Mouse (Mus musculus): ENCODE results near the gene Olfr554.
"Not testable (repeated sequence)": the region's sequence is repeated elsewhere in the genome, so short reads cannot be mapped to it uniquely, and the experiment has no call there.

Olfr554 gene

DNA sequence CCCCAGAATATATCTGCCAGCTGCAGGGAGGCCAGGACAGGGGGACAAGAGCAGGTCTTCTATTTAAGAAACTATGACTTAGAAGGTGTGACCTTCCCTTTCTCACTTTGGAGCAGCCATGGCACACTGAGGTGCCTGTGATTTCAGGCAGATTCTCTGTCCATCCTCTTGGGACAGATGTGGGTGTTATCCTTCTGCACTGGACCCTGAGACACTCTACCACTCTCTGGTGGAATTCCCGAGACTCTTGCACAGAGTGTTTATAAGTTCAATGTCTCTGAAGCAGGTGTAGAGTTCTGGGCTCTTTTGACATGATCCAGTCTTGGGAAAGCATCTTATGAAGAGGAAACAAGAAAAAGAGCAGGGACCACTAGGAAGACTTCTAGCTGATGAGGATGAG lies at the start of gene Olfr554:
Olfr554 (plus strand) TSS at position 301 of the 400 bp plus-strand sequence.
- DNase-seq (ENCODE audit: low read depth, low spot score) = no peak

DNA sequence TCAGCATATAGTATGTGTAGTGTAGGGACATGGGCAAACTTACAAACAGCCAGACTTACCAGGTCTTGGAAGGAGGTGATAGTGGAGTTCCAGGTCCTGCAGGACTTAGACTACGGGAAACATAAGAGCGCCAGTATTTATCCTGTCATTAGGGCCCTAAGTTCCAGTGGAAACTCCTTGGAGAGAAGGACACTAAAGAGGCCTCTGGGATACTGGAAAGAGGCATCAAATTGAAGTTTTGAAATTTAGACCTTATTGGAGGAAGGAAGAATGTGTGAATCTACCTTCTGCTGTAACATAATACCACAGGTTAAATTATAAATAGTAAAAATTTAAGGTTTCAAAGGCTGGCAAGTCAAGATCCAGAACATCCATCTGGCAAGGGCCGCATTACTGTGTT lies 46.4 kb upstream of the Olfr554 start, which contains the start of gene Olfr551:
Olfr551 (minus strand) TSS at position 101 of the 400 bp plus-strand sequence.
- no peak for DNase-seq (ENCODE audit: low read depth, low spot score)

DNA sequence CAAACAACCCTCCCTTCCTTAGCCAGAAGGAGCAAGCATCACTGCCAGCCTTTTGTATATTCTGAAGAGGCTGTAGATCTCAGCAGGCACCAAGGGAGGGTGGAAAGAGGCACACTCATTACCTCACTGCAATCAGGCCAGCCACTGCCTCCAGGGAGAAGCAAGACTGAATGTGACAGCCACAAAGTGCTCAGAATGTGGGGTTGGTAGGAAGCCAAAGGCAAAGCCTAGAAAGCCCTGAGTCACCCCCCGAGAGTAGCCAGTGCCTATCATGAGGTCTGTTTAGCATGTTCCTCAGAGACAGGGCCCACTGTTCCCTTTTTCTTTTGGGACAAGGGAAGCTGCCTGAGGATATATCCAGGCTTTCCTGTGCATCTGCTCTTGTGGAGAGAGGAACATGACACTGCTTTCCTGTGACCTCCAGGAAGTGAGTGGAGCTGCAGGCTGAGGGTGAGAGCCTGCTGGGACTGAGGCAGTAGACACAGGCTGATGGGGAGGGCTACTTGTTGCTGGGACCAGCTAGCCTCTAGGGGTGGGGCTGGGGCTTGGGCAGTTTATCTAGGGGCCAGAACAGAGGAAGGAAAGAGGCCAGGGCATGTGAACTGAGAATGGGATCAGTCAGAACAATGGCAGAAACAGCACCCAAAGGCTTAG lies 40.7 kb upstream of the Olfr554 start, which contains the start of gene Olfr552:
Olfr552 (plus strand) TSS at position 393 of the 654 bp plus-strand sequence.
- DNase-seq (ENCODE audit: low read depth, low spot score) = no peak

DNA sequence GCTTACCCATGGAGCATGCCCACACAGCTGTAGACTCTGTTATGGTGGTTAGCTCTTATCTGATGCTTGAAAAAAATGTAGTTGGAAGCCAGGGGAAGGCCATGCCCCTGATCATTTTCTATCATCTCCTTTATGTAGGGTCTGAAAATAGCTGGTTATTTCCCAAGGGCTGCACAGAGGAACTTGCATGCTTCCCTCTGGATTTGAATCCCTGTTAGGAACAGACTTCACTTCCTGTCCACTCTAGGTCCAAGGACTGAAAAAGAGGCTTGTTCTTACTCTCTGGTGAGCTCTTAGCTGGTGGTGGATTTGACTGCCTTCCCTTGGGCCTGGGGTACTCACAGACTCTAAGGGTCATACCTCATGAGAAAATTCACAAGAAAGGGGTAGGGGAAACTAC lies 20.1 kb upstream of the Olfr554 start, which contains the start of gene Olfr553:
Olfr553 (minus strand) TSS at position 101 of the 400 bp plus-strand sequence.
- DNase-seq (ENCODE audit: low read depth, low spot score) = no peak

DNA sequence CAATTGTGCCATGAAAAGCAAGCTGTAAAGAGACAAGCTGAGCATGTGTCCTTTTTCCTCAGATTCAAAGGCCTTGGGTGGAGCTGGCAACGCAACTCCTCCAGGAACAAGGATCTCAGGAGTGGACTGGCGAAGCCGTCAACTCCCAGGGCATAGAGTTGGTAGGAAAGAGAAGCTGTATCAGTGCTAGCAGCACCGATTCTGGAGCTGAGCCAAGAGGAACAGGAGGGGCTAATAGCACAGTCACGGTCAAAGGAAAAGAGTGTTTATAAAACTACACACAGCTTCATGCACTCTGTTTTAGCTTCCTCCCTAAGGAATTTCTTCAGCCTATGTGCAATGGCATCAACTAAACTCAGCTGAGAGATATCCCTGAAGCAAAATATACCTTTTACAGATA lies 18.6 kb upstream of the Olfr554 start:
- peak; percentile 13 for DNase-seq (ENCODE audit: low read depth, low spot score)

DNA sequence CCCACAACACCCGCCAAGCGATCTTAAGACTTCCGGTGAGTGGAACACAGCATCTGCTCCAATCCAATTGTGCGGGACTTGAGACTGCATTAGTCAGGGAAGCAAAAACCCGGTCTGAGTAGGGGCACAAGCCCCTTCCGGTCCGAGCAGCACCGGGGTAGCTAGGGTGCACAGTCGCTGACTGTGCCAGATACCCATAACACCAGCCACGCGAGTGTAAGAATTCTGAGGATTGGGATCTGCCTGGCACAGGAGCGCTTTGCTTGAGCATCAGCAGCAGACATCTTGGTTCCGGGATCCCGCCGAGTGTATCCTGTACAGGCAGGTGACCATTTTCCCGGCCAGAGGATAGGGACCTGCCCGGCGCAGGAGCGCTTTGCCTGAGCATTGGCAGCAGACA lies 17.9 kb upstream of the Olfr554 start:
- DNase-seq (ENCODE audit: low read depth, low spot score) = not testable (repeated sequence)

DNA sequence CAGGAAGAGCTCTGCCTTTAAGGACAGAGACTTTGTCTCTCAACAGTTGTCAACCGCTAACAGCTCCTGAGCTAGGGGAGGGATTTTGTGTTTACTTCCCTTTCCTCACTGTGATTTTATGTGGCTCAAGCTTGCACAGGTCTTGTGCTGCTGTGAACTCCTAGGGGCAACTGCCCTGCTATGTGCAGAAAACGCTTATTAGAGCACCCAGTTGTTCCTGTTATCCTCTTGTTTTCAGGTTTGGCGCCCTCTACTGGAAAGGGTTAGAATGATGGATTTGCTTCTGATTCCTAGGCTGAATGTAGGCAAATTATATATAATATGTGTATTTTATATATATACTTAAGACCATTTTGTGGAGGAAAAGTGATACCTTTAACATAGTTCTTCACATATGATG lies 1.6 kb upstream of the Olfr554 start:
- peak; percentile 12 for DNase-seq (ENCODE audit: low read depth, low spot score)

DNA sequence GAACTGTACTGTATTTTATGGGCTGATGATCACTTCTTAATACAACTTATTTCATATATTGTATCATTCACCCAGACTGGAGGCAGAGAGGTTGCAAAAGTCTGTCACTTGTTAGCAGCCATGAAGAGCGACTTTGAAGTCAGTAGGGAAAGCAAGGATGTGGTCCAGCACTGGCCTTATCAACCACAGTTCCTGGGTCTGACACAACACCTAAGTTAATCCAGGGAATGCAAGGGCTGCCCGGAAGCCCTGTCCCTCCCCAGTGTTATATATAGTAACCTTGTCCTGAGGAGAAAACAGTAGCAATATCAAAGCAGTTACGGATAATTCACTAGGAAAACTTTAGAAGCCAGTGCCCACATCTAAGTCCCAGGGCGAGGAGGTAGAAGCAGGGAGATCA lies 6.7 kb downstream of the Olfr554 start:
- DNase-seq (ENCODE audit: low read depth, low spot score) = not testable (repeated sequence)

DNA sequence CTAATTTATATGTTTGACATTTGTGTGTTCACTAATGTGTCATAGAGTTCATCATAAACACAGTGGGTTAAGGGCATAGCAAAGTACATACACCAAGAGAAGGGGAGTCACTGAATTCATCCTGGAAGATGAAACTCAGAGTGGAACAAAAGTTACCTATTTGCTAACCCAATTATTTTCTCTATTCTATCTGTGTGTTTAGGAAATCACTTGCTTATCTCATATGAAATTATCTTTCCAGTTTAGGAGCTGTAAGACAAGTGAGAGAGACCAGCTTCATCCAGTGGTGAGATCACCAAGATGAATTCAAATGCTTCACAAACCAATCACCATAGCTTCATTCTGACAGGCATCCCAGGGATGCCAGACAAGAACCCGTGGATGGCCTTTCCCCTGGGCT lies 20.3 kb downstream of the Olfr554 start, which contains the start of gene Olfr555:
Olfr555 (plus strand) TSS at position 301 of the 400 bp plus-strand sequence.
- no peak for DNase-seq (ENCODE audit: low read depth, low spot score)

DNA sequence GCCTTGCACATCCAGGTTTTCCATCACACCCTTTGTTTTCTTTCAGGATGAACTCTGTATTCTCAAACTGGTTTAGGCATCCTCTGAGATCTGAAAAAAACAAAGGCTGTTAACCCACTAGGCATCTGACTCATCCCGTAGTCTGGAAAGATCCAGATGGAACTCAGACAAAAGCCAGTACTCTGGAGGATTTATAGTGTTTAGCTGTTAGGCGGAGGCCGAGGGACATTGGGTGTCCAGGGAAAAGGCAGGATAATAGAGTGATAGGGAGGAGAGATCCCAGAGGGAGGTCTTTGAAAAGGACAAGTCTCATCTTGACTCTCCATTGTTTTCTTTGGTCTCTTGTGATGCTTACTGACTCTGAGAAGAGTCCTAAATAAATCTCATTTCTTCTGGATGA lies 26.4 kb downstream of the Olfr554 start, which contains the start of gene Olfr556:
Olfr556 (plus strand) TSS at position 301 of the 400 bp plus-strand sequence.
- DNase-seq (ENCODE audit: low read depth, low spot score) = no peak

DNA sequence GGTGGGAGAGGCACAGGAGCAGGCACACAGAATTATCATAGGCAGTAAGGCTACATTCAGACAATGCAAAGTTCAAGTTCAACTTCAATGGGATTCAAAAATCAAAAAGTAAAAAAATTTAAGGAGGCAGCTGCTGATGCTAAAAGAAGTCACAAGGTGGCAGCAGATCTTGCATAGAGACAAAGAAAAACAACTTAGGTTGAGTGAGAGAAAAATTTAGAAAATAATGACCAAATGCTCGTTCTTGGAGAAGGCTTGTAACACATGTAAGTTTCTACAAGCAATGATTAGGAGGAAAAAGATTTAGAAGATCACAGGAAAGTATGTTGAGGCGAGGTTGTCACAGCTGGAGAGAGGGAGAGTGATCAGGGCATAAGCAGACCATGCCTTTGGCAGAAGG lies 27.1 kb downstream of the Olfr554 start:
- peak; percentile 15 for DNase-seq (ENCODE audit: low read depth, low spot score)

DNA sequence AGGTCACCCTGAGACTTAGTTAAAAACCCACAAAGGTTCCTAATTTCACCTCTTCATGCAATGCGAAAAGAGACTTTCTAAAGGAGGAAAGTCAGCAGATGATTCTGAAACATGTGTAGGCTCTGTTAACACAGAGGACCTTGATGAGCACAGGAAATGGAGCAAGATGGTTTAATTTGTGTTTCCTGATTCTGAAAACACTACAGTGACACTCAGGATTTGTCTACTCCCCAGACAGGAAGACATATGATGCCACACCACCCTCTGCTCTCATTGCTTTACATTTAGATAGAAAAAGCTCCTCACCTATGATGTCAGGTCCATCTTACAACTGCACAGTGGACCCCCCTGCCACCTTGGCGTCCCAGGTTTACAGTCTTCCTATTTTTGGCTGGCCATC lies 38.0 kb downstream of the Olfr554 start:
- no peak for DNase-seq (ENCODE audit: low read depth, low spot score)

DNA sequence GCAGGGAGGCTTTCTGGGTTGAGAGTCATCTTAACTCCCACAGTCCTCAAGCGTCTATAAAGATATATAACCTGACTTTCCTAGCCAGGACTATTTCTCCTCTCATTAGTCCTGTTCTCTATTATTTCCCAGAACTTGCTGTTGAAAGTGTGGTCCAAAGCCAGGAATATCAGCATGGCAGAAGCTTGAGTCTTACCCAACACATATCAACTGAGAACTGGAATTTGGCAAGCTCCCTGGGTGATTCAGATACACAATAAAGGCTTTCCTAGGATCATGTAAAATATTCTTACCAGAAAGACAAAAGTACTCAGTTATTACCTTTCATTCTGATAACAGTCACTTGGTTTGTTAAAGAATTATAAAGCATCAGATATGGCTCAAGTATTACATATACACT lies 43.7 kb downstream of the Olfr554 start:
- DNase-seq (ENCODE audit: low read depth, low spot score) = no peak

DNA sequence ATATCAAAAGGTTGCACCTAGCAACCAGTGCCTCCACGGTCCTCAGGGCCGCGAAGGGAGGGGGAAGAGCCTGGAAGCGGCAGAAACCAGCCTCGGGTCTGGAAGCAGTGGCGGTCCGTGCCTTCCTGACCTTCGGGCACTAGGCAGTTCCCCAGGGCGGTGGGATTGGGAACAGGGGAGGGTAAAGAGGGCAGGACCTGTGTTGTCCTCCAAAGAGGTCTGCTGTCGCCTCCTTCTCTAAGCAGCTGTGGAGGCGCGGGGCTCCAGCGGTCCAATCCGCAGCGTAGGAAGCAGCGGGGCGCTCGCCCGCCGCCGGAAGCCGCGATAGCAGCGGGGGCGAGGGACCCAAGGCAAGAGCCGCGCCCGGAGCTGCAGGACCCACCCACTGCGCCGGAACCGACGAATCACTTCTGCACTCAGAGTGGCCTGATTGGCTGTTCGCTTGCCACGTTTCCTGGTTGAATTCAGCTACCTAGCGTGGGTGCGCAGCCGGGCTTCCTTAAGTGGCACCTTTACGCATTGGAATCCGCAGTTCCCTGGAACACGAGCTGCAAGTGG lies 48.8 kb downstream of the Olfr554 start, which contains the start of gene Trim68:
Trim68 (minus strand) TSS at position 384 of the 558 bp plus-strand sequence.
- peak; percentile 89 for DNase-seq (ENCODE audit: low read depth, low spot score)

Data from mesoderm, embryonic 11.5 days (tissue).